Mouse (Mus musculus): Measurements from ENCODE around the gene Paqr8.

The Paqr8 gene

GRCm38 (mm10) chr1:20890404-20890921 is at the start of gene Paqr8:
Paqr8 (plus strand) TSS chr1:20890606.
- DNase-seq = peak; percentile 92

GRCm38 (mm10) chr1:20856924-20857902 is 33.2 kb upstream of the Paqr8 start:
- no peak for DNase-seq

GRCm38 (mm10) chr1:20860775-20861174 is 29.6 kb upstream of the Paqr8 start:
- DNase-seq = no peak

GRCm38 (mm10) chr1:20861865-20862264 is 28.5 kb upstream of the Paqr8 start:
- DNase-seq = no peak

- DNase-seq = no peak
Measured at GRCm38 (mm10) chr1:20863452-20864172, 26.8 kb upstream of the Paqr8 start.

- no peak for DNase-seq
Measured at GRCm38 (mm10) chr1:20867241-20867902, 23.0 kb upstream of the Paqr8 start.

GRCm38 (mm10) chr1:20868036-20868435 is 22.4 kb upstream of the Paqr8 start:
- DNase-seq = no peak

GRCm38 (mm10) chr1:20870887-20871286 is 19.5 kb upstream of the Paqr8 start:
- no peak for DNase-seq

- no peak for DNase-seq
Measured at GRCm38 (mm10) chr1:20872496-20872895, 17.9 kb upstream of the Paqr8 start.

- DNase-seq = no peak
Measured at GRCm38 (mm10) chr1:20874061-20874460, 16.3 kb upstream of the Paqr8 start.

- no peak for DNase-seq
Measured at GRCm38 (mm10) chr1:20877355-20877754, 13.1 kb upstream of the Paqr8 start.

GRCm38 (mm10) chr1:20879361-20879760 is 11.0 kb upstream of the Paqr8 start:
- no peak for DNase-seq

GRCm38 (mm10) chr1:20883079-20883478 is 7.3 kb upstream of the Paqr8 start:
- DNase-seq = no peak

GRCm38 (mm10) chr1:20889677-20890403 is 566 bp upstream of the Paqr8 start:
- no peak for DNase-seq

GRCm38 (mm10) chr1:20890941-20891399 is 564 bp downstream of the Paqr8 start:
- DNase-seq = peak; percentile 61

- DNase-seq = no peak
Measured at GRCm38 (mm10) chr1:20893059-20893458, 2.7 kb downstream of the Paqr8 start.

GRCm38 (mm10) chr1:20898391-20898790 is 8.0 kb downstream of the Paqr8 start:
- no peak for DNase-seq

GRCm38 (mm10) chr1:20900336-20900735 is 9.9 kb downstream of the Paqr8 start:
- no peak for DNase-seq

- no peak for DNase-seq
Measured at GRCm38 (mm10) chr1:20905501-20906127, 15.2 kb downstream of the Paqr8 start.

GRCm38 (mm10) chr1:20906128-20906515 is 15.7 kb downstream of the Paqr8 start:
- DNase-seq = no peak

- no peak for DNase-seq
Measured at GRCm38 (mm10) chr1:20908541-20908940, 18.1 kb downstream of the Paqr8 start.

- no peak for DNase-seq
Measured at GRCm38 (mm10) chr1:20912115-20912514, 21.7 kb downstream of the Paqr8 start.
